Mouse (Mus musculus) large intestine, adult 2 months (tissue): ENCODE results near the gene Olfr818. TPM values are rescaled to one million over a fixed set of nuclear protein-coding genes. Genes with fewer than 3 reads are reported as not detected.
"Not testable (repeated sequence)": the region's sequence is repeated elsewhere in the genome, so short reads cannot be mapped to it uniquely, and the experiment has no call there.

ENCODE experiments used
- DNase-seq: peaks from one replicate; pipeline ENCODE4 v3.0.0-alpha.2; 2012; ENCODE audit warnings: low read depth, low spot score
- WGBS: fragments of 180-500 bp; shearing (Covaris S2); methylation state at CpG from one replicate; pipeline ENCODE4 v1.1.7; 2018; 5-methylcytosine and 5-hydroxymethylcytosine counted together
- polyA plus RNA-seq: library from polyadenylated mRNA; depleted of rRNA; stranded (reverse); fragments of >200 nt; gene quantifications from 2 replicates; pipeline ENCODE4 v1.2.3, GENCODE M21; 2012; rRNA removed

Olfr818 gene
- polyA plus RNA-seq = not detected in 2 replicates

DNA sequence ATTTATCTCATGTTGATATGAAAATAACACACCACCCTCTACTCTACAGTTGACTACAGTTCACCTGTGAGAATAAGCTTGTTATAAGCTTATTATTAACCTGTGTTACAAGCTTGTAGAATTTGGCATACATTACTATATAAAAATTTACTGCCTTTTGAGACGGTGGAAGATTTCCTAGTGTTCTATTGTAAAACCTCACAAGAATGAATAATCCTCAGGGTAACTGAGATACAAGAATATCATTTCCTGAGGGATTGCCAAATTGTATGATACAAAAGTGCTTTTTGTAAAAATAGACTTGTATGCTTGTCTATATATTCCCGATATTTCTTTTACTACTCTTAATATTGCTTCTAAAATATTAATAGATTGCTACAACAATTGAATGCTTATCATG, at the start of gene Olfr818:
TSS of gene Olfr818 (minus strand) at position 101 of the 400 bp plus-strand sequence.
- no peak for DNase-seq
- 74% methylated on average over 2 of the region's 2 CpGs for WGBS

DNA sequence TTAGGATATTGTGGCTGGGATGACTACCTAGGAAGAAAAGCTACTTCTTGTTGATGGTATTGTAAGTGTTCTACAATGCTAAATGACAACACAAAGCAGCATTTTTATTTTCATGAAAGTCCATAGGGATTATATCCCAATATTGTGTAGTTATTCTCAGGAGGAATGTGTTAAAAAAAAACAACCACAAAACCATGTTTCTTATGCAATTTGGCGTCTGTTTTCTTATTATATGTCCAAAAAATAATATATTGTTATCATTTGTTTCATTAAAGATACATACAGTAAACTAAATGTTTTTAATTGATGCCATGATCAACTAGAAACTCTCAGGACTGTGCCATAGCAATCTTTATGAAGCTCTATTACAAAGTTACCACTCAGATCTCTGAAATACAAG, 36.1 kb upstream of the Olfr818 start, which contains the start of gene Gm10310:
TSS of gene Gm10310 (minus strand) at position 101 of the 400 bp plus-strand sequence.
- no CpG with 5 or more reads among the region's 1 CpGs for WGBS
- DNase-seq = not testable (repeated sequence)

- no CpG with 5 or more reads among the region's 3 CpGs for WGBS
- DNase-seq = not testable (repeated sequence)
Measured at GRCm38 (mm10) chr10:129981867-129982266, 33.0 kb upstream of the Olfr818 start.

- DNase-seq = not testable (repeated sequence)
- WGBS = no CpG with 5 or more reads among the region's 2 CpGs
Measured at GRCm38 (mm10) chr10:129976040-129976439, 27.1 kb upstream of the Olfr818 start, which contains the start of gene Olfr247. Gene Olfr247, minus strand, starts transcription at chr10:129976140.

DNA sequence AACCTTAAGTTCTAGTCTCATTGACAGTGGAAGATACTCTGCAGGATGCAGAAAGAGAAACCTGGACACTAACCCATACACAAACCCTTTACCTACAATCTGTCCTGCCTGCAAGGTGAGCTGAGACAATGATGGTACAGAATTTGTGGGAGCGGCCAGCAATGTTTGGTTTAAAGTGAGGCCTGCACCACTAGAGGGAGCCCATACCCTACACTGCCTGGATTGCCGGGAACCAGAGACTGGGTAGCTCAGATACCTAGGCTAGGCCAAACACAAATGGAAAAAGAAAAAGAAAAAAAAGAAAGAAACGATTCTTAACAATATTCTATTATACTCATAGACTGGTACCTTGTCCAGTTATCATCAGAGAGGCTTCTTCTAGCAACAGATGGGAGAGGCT, 24.1 kb upstream of the Olfr818 start:
- not testable (repeated sequence) for DNase-seq
- WGBS = no CpG with 5 or more reads among the region's 3 CpGs

DNA sequence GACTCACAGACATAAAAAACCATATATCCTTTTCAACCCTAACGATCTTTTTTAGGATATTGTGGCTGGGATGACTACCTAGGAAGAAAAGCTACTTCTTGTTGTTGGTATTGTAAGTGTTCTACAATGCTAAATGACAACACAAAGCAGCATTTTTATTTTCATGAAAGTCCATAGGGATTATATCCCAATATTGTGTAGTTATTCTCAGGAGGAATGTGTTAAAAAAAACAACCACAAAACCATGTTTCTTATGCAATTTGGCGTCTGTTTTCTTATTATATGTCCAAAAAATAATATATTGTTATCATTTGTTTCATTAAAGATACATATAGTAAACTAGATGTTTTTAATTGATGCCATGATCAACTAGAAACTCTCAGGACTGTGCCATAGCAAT, 18.3 kb upstream of the Olfr818 start, which contains the start of gene Olfr819:
TSS of gene Olfr819 (minus strand) at position 101 of the 400 bp plus-strand sequence.
- 76% methylated on average over 2 of the region's 2 CpGs for WGBS
- not testable (repeated sequence) for DNase-seq

GRCm38 (mm10) chr10:129966232-129966631, 17.3 kb upstream of the Olfr818 start:
- not testable (repeated sequence) for DNase-seq
- whole genome bisulfite sequencing = 80% methylated on average over 2 of the region's 3 CpGs

DNA sequence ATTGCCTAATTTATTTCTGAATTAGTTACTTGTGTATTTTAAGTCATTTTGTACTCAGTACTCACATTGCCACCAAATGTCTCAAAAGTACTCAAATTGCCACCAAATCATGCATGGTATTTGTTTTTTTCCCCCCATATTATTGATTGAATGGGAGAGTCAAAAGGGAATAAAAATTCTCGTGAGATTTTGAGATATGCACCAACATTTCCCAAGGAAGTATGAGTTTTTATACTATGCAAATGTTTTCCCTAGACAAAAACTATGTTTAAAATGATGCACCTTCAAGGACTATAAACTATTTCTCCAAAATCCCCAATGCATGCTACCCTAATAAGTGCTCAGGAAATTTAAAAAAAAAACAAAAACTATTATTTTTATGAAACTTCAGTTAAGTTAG, 33.4 kb downstream of the Olfr818 start, which contains the start of gene Olfr816:
TSS of gene Olfr816 (minus strand) at position 101 of the 400 bp plus-strand sequence.
- 48% methylated on average over 1 of the region's 1 CpGs for WGBS
- no peak for DNase-seq

- DNase-seq = not testable (repeated sequence)
- WGBS = 39% methylated on average over 1 of the region's 1 CpGs
Measured at GRCm38 (mm10) chr10:129905767-129906166, 43.1 kb downstream of the Olfr818 start, which contains the start of gene Olfr815. Gene Olfr815, minus strand, starts transcription at chr10:129905867.

Other genes starting within 250 kb of the Olfr818 start
- not detected in 2 replicates for gene Olfr804, start 245.9 kb downstream of the Olfr818 start, polyA plus RNA-seq
- gene Olfr805, start 219.7 kb downstream of the Olfr818 start, polyA plus RNA-seq = not detected in 2 replicates
- not detected in 2 replicates for gene Olfr806, start 207.2 kb downstream of the Olfr818 start, polyA plus RNA-seq
- not detected in 2 replicates for gene Olfr807, start 191.3 kb downstream of the Olfr818 start, polyA plus RNA-seq
- gene Olfr808, start 183.6 kb downstream of the Olfr818 start, polyA plus RNA-seq = not detected in 2 replicates
- not detected in 2 replicates for gene Olfr809, start 174.5 kb downstream of the Olfr818 start, polyA plus RNA-seq
- not detected in 2 replicates for gene Olfr810, start 154.2 kb downstream of the Olfr818 start, polyA plus RNA-seq
- gene Olfr811, start 144.7 kb downstream of the Olfr818 start, polyA plus RNA-seq = not detected in 2 replicates
- gene Olfr812, start 103.0 kb downstream of the Olfr818 start, polyA plus RNA-seq = not detected in 2 replicates
- gene Olfr813, start 93.7 kb downstream of the Olfr818 start, polyA plus RNA-seq = not detected in 2 replicates
- not detected in 2 replicates for gene Olfr814, start 69.2 kb downstream of the Olfr818 start, polyA plus RNA-seq
- gene Olfr815, start 43.2 kb downstream of the Olfr818 start, polyA plus RNA-seq = not detected in 2 replicates
- not detected in 2 replicates for gene Olfr816, start 33.5 kb downstream of the Olfr818 start, polyA plus RNA-seq
- not detected in 2 replicates for gene Olfr819, start 18.2 kb upstream of the Olfr818 start, polyA plus RNA-seq
- not detected in 2 replicates for gene Olfr247, start 27.0 kb upstream of the Olfr818 start, polyA plus RNA-seq
- not detected in 2 replicates for gene Gm10310, start 36.0 kb upstream of the Olfr818 start, polyA plus RNA-seq
- not detected in 2 replicates for gene Olfr820, start 63.5 kb upstream of the Olfr818 start, polyA plus RNA-seq
- gene Olfr821, start 81.2 kb upstream of the Olfr818 start, polyA plus RNA-seq = not detected in 2 replicates
- not detected in 2 replicates for gene Olfr822, start 122.1 kb upstream of the Olfr818 start, polyA plus RNA-seq
- gene Olfr823, start 166.3 kb upstream of the Olfr818 start, polyA plus RNA-seq = not detected in 2 replicates
- gene Olfr824, start 180.9 kb upstream of the Olfr818 start, polyA plus RNA-seq = not detected in 2 replicates
- not detected in 2 replicates for gene Olfr825, start 217.7 kb upstream of the Olfr818 start, polyA plus RNA-seq
- not detected in 2 replicates for gene Olfr826, start 235.1 kb upstream of the Olfr818 start, polyA plus RNA-seq